Mouse (Mus musculus) granulocyte monocyte progenitor cell, adult 5-6 weeks (primary cell): Measurements from ENCODE around the gene Serp1. TPM values are rescaled to one million over a fixed set of nuclear protein-coding genes. Genes with fewer than 3 reads are reported as not detected.

Experiments
- ATAC-seq: replicated peaks from 2 replicates; pipeline ENCODE4 v1.8.0; 2016; ENCODE audit warnings: mild to moderate bottlenecking, moderate TSS enrichment, inconsistent platforms; ENCODE audit not compliant: poor library complexity, severe bottlenecking
- total RNA-seq, 2 experiments: library from RNA; stranded (forward) in 1 of 2; stranded (reverse) in 1 of 2; fragments of 200-712, 200-1000 nt in 1 of 2; fragments of >200 nt in 1 of 2; fragmentation: Nextera tagmentation in 1 of 2; gene quantifications; 2 replicates each; pipeline ENCODE4 v1.2.3; 2014 to 2017

Serp1 gene
- total RNA-seq (2014; fragmentation: Nextera tagmentation) (117 and 128 TPM in 2 replicates), total RNA-seq (2017) (140 and 165 TPM in 2 replicates)

- peak; percentile 95 for ATAC-seq
Measured at GRCm38 (mm10) chr3:58525652-58526407, at the start of gene Serp1, which contains the start of gene Eif2a. Gene Serp1 (minus strand): TSS chr3:58525892. Gene Eif2a (plus strand): TSS chr3:58525821.

GRCm38 (mm10) chr3:58570821-58571220 lies 45.1 kb upstream of the Serp1 start:
- ATAC-seq, result no peak

GRCm38 (mm10) chr3:58561437-58561836 lies 35.7 kb upstream of the Serp1 start:
- ATAC-seq, result no peak

GRCm38 (mm10) chr3:58559887-58560286 lies 34.2 kb upstream of the Serp1 start:
- ATAC-seq, result peak; percentile 70

GRCm38 (mm10) chr3:58556649-58557048 lies 31.0 kb upstream of the Serp1 start:
- peak; percentile 67 for ATAC-seq

GRCm38 (mm10) chr3:58552001-58552811 lies 26.5 kb upstream of the Serp1 start:
- no peak for ATAC-seq

GRCm38 (mm10) chr3:58536573-58536972 lies 10.9 kb upstream of the Serp1 start:
- ATAC-seq, result no peak

- ATAC-seq, result no peak
Measured at GRCm38 (mm10) chr3:58526408-58526737, 681 bp upstream of the Serp1 start.

- ATAC-seq, result no peak; the same call in 1 of the 2 replicates
Measured at GRCm38 (mm10) chr3:58525166-58525565, 526 bp downstream of the Serp1 start.

GRCm38 (mm10) chr3:58524246-58524645 lies 1.4 kb downstream of the Serp1 start:
- ATAC-seq, result no peak

GRCm38 (mm10) chr3:58523386-58523785 lies 2.3 kb downstream of the Serp1 start:
- ATAC-seq, result no peak

- ATAC-seq, result no peak
Measured at GRCm38 (mm10) chr3:58521361-58521760, 4.3 kb downstream of the Serp1 start.

- ATAC-seq, result peak; percentile 66
Measured at GRCm38 (mm10) chr3:58520286-58520685, 5.4 kb downstream of the Serp1 start.

- no peak for ATAC-seq
Measured at GRCm38 (mm10) chr3:58519536-58519935, 6.2 kb downstream of the Serp1 start.

GRCm38 (mm10) chr3:58518962-58519361 lies 6.7 kb downstream of the Serp1 start:
- ATAC-seq, result no peak

- no peak for ATAC-seq
Measured at GRCm38 (mm10) chr3:58517800-58518199, 7.9 kb downstream of the Serp1 start.

GRCm38 (mm10) chr3:58517258-58517657 lies 8.4 kb downstream of the Serp1 start:
- ATAC-seq, result peak; percentile 62

GRCm38 (mm10) chr3:58516602-58516976 lies 9.1 kb downstream of the Serp1 start:
- ATAC-seq, result peak; percentile 73

GRCm38 (mm10) chr3:58515947-58516601 lies 9.6 kb downstream of the Serp1 start:
- ATAC-seq, result no peak

GRCm38 (mm10) chr3:58513483-58513882 lies 12.2 kb downstream of the Serp1 start:
- no peak for ATAC-seq

- ATAC-seq, result no peak
Measured at GRCm38 (mm10) chr3:58512740-58513139, 13.0 kb downstream of the Serp1 start.
